Mouse (Mus musculus) spleen, postnatal 4 days (tissue): ENCODE results near the gene Epha4.

Source experiments
- DNase-seq, 2 experiments: peaks; one replicate each; pipeline ENCODE4 v3.0.0; 2022; ENCODE audit warnings: low spot score in 2 of 2

Epha4 gene

DNA sequence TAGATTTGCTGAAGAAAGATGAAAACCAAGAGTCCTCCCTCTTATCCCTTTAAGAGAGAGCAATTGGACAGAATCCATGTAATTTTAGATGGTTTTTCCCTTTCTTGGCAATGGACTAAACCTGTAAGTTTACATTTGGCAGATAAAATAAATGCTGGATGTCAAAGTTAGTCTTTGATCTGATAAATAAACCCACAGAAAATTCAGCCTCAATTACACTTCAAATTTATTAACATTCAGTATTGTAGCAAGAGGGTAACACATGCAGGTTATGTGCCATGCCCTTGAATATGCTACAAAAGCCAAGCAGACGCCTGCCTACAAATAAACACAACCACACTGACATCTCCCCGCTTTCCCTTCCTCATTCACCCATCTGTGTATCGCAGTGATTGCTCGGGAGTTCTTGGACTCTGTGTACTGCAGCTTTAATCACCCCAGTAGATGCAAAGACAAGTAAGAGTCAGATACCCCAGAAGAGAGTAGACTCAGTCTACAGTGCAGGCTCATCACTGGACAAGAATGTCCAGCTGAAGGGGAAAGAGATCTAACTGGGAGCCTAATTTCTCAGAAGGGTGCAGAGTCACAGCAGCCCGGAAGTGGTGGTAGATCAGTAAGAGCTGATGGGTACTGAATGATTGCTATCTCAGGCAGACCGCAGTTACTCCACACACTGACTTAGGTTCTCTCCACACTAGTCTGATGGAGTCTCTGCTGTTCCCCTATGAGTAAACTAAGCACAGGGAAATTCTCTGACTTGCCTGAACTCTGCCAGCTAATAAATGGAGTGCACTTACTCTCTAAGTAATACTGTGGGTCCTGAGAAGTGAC is 29.9 kb downstream of the Epha4 start:
- DNase-seq, result no peak

DNA sequence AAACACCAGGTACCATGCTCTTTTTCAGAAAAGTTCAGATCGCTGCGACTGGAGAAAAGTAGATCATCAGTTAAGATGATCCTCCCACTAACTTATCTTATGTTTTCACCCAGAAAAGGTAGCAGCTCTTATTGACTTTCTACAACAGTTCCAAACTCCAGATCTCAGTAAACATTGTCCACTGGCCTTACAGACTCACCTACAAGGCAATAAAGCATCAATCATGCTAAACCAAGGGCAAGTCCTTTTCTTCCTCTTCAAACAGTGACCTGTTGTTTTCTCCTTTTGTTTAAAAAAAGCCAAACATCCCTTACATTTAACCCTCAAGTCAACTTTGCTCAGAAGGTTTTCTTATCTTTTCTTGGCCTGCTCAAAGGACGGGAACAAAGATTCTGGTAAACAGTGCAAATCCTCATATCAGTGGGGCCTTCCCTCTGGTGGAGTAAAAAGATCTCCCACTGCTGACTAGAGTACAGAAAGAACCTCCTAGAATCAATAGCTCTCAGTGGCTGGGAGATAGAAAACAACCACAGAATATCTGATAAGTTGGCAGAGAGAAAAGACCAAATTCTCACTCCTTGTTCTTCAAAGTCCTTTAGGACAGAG is 39.0 kb downstream of the Epha4 start:
- no peak for DNase-seq

DNA sequence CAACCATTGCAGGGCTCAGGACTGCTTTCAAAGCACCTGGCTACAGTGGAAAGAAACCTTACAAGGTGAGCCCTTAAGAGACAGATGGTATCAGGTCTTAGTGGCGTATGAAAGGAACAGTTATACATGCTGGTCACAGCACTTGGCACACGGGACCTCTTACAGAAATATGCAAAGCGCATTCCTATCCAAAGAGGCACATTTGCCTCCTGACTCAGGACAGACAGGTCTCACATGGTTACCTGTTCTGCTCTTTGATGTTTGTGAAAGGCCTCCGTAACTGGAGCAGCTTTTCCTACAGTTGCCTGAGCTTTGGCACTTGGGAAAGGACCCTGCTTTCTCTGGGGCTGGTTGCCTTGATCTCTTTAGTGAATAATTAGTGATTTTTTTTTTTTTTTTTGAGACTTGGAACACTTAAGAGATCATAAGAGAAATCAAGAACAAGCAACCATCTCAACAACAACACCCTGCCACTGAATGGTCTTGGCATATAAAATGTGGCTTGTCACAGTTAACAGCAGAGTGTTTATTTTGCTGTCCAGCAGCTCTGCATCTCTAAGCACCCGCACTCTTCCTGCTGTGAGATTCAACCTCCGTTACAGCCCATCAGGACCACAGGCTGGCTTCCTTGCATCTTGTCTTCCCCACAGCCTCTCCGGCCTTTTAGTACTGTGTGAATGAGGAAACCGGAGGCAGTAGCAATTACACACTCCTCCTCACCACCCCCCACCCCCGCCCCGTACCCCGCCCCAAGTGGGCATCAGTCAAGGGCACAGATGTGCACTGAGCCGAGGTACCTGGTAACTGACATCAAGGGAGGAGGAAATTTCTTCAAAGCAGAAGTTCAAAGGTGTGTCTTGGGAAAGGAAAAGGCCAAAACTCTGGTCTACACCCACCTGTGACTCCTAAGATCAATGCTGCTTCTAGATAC is 41.2 kb downstream of the Epha4 start:
- DNase-seq, result no peak

DNA sequence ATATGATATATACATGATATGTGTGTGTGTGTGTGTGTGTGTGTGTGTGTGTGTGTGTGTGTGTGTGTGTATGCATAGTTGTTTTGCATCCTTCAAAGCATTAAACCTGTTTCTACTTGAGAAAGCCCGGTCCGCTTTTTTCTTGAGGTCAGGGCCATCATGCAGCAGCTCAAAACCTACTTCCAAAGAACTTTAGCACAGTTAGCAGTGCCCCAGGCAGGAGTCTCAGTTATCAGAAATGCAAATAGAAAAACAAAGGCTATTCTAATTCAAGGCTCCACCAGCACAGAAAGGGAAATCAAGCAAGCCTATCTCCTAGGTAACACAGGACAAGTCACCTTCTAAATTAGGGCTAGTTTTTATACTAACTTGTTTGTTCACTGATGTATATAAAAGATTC is 42.3 kb downstream of the Epha4 start:
- no peak for DNase-seq

DNA sequence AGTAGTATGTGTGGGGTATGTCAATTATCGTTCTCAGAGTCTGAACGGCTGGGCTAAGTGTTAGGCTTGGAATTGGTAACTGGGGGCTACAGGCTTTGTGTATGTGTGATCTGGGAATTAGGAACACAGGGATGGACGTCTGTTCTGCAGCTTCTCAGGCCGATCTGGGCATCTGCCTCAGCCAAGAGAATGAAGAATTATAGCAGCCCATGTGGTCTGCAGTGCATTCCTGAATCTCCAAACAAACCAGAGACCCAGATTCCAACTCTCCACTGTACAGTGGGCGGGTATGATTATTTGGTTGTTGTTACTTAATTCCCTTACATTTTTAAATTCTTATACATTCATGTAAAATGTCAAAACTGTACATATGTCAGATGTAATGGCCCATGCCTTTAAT is 43.4 kb downstream of the Epha4 start:
- no peak for DNase-seq

DNA sequence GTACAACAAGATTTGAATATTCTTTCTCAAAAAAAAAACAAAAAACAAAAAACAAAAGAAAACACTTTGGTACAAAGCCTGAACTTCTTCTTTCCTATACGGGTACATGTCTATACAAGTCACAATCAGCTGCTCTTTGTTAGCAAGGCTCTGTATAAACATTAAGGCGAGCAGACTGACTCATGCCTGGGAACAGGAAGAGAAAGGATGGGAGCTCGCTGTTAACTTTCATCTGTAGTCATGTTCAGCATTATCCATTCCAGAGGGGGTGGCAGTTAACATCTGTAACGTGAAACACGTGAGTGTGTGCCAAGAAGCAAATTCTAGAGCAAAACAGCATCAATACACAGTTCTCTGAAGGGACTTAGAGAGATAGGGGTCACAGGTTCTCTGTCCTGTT is 43.9 kb downstream of the Epha4 start:
- DNase-seq, result no peak

DNA sequence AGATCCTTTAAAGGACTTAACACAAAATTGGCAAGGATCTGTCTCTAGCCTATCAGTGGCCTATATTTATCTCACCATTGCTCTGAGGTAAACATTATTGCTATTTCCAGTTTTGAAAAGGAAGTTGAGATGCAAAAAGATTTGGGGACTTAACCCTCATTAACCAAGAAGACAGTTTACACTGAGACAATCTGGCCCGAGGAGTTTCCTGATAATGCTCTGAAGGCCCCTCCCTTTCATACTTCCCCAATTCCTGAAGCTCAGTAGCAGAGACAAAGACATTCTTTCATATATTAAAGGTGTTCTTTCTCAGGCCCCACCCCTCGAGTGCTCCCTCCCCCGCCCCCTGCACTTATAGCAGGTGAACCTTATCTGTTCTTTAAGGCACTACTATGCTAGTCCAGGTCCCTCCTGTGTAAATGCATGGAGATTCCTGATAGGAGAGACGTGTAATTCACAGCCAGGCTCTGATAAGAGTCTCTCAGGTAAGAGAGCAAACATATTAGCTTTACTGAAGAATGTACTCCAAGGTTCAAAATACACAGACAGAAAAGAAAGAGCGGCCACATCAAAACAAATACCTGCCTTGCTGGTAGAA is 46.1 kb downstream of the Epha4 start:
- no peak for DNase-seq

DNA sequence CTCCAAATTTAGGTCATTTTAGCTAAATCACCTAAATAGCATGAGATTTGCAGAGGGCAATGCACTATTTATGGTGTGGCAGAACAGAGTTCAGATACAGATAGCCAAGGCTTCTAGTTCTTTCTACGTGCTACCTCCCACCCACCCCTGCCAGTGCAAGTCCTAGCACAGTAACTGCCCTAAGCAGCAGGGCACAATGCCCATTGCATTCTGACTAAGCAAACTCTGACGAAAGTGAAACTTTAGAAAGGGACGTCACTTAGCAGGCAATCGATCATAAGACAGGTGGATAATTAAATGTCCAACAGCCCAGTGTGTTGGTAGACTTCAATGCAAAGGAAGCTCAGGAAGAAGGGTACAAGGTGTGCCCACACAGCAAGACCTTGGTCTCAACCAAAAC is 49.4 kb downstream of the Epha4 start:
- no peak for DNase-seq

DNA sequence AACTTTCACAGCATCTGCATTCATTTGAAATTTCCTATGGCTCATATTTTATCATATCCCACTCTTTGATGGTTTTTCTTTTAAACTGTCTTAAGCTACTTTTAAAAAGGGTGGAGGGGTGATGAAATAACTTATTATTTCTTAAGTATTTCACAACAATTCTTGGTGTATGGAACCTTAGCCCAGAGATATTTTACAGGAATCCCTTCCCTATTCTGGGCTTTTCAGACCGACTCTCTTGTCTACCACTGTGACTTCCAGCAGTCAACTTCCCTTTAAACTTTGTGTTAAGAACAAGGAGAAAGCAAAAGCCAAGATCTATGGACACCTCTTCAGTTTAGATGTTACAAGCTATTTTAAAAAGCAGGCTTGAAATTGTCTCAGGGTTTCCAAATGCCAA is 50.8 kb downstream of the Epha4 start:
- DNase-seq, result no peak

DNA sequence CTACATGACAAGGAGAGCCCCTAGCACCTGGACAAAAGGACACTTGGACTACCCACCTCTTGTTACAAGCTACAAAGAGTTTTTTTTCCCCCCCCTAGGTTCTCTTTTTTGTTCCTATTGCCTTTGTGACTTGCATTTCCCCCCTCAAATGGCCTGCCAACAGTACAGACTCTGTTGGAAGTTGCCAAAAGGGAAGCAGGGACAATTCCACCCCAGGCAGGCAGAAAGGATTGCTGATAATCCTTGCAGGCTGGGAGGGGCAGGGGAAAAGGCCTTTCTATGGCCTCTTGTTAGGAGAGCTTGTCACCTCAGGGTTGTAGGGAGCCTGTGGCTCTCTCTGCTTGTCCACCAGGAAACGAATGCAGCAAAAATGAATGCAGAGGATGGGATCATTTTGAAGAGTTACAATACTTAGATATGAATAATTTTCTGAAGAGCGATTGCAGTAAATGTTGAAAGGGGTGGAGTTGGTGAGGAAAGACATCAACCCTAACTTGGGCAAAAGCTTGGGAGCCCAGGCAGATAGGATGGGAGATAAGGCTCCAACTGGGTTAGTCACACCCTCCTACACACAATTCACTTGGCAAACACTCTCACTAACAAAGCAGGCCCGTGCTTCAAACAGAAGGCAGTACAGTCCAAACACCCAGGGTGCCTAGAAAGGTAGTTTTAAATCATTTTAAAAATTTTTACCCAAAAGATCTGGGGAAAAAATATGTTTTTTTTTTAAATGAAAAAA is 52.8 kb downstream of the Epha4 start:
- DNase-seq, result no peak

DNA sequence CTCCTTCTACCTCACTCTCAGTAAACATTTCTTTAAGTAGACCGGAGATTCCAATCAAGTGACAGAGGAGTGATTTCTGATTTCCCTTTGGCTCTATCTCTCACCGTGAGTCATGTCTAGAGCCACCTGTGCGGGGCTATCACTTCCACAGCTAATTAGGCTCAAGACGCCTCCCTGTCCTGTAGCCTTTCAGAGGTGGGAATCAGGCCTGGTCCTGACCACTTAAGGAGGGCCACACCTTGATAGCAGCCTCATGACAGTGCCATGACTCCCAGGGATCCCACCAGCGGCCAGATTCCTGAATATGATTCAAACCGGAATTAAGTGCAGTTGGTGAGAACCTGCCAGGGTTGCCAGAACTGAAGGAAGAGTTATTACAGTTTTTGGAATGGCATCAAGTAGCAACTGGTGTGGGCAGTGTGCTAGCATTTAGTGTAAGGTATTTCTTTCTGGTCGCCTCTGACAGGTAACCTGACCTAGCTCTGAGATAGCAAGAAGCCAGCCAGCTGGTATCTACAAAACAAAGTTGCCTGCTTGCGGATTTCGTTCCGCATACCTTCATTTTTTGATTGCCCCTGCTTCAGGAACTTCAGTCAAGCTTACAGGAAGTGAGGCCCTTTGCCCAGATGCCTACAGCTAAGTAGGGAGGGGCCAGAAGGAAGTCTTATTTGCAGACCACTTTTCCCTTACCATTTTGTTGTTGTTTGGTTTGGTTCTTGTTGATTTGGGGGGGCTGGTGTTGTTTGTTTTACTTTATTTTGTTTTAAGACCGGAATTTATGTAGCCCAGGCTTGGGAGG is 53.9 kb downstream of the Epha4 start:
- no peak for DNase-seq

DNA sequence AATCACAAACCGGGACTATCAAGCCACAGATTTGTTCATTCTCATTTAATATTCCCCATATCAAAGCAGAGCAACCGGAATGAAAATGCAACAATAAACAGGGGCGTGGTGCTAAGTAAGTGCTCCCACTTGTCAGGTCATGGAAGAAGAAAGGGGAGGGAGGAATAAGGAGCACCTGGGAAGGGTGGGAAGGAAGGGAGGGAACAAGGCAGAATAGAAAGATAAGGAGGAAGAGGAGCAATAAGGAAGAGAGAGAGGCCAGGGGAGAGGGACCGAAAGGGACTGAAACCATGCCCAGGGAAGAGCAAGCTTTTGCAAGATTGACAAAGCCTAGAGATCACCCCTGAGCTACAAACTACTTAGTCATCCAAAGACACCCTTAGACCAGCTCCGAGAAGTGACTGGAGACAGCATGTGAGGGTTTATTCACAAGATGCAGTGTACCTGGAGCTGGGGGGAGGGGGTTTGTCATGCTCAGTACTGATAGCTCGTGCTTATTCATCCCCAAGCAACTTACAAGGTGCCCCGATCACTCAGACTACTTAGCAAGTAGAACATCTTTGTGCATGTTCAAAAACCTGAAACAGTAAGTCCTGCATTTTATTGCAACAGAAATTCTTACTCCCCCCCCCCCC is 56.0 kb downstream of the Epha4 start:
- no peak for DNase-seq

DNA sequence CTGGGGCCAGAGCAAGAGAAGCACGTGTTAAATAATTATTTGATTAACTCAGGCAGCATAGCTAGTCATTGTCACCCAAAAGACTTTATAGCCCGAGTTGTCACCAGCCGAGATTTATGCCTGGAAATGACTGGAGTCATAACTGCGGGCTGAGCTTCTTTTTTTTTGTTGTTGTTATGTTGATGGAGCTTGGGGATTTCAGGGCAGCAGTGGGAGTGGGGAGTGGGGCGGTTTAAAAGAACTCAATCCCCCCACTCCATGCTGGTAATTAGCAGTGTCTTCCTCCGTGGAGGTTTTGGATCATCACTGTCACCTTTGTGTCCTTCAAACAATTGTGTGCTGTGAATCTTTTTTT is 57.5 kb downstream of the Epha4 start:
- no peak for DNase-seq

DNA sequence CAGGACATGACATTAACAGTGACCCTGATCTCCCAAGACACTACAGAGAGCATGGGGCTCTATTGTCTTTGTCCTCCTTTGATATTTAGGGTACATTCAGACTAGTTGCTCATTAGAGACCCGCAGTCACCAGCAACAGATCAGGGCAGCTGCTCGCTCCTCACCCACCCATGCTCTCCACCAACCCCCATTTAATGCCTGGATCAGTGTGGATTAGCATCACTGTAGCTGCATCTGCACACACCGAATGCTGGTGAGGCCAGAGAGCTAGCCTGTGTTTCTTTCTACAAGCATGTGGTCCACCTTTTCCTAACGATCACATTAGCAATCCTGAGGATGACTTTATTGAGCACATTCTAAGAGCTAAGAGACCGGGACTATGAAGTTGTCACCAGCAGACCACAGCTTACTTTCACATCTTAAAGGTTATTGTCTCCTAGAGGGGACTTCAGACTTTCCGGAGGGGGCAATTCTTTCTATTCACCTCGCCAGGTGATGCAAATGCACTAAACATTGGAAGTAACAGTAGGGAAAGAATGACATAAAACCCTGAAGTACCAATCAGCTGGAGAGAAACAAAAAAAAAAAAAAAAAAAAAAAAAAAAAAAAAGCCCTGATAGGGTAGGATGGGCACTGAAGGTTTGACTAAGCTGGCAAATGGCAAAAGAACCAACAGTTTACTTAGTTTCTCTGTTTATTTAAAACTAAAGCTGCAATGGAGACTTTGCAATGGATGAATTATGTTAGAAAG is 58.0 kb downstream of the Epha4 start:
- DNase-seq, result no peak

DNA sequence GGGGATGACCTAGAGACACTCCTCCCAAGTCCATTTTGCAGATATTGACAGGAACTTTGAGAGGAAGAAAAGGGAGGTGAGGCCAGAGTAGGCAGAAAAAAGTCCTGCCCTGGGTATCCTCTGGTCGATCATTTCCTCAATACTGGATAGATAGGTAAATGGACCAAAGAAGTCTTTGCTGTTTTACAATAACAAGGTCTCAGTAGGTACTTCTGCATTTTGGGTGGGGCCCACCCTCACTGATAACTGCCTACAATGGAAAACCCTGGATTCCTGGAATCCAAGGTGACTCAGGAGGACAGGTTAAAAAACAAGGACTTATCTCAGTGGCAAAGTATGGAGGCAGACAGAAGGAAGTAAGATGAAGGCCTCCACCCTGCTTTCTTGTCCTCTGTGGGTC is 61.1 kb downstream of the Epha4 start:
- no peak for DNase-seq

DNA sequence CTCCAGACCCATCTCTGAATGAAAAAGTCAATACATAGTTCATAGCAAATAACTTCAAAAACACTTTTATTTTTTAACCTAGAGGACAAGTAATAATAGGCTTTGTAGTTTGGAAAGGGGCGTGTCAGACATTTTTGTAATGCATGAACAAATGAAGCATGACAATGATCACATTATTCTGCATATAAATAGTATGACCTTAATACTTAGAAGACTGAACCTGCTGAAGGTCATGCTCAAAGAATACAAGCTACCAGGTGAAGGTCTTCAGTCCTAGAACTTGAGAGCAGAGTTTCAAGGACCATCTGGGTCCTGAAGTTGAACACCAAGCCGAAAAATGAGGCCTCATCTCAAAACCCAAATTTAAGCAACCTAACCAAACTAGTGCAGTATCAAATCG is 62.2 kb downstream of the Epha4 start:
- no peak for DNase-seq

DNA sequence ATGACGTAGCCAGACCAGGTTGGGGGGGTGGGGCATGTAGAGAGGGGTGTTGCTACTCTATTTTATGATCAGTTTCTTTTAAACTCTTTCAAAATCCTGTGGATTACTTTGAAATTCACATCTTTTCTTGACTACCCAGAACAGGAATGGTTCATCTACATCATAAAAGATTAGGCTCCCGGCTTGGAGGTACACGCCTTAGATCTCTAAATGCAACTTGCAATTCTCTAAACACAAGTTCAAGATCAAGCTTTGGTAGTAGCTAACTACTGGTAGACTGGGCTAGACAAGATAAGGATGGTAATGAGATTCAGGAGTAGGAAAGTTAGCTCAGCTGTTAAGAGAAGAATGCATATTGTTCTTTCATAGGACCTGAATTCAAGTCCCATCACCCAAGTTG is 63.3 kb downstream of the Epha4 start:
- no peak for DNase-seq

DNA sequence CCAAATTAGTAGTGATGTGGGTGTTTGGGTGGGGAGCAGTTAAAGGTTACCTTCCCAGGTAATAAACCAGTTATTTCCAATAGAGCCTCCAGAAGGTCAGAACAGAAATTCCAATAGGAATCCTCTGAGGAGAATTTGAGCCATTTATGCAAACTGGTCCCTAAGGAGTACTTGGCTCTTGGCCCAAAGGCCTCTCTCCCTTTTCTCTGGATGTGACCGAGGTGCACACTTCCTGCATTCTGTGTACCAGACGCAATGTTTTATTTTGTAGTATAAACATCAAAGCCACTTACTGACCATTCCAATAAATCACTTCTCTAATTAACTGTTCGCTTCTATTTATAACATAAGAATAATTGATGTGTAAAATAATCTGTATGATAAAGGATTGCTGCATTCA is 64.7 kb downstream of the Epha4 start:
- DNase-seq, result no peak

DNA sequence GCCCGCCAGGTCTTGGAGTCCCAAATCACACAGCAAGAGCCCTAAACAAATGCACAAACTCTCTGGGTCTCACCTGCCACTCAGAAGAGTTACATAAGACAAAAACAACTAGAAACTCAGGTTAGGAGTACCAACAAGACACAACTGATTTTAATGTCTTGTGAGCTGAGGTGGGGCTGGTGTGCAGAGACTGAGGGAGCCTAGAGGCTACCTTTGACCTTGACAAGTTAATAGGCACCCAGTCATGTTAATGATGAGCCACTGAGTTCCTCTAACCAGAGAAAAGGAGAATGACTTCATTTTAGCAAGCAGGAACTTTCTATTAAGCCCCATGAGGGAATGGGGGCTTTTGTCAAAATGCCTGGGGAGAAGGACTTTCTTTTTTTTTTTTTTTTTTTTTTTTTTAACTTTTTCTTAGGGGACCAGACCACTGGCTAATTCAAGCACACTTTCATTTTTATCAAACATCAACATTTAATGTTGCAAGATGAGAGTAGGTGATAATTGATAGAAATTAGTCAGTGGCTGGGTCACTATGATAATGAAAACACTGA is 67.8 kb downstream of the Epha4 start:
- no peak for DNase-seq
